Mouse (Mus musculus) lung, adult 18-20 months (tissue): Measurements from ENCODE around the gene Opa1.

Experiments
- DNase-seq, 2 experiments: peaks; one replicate each; pipeline ENCODE4 v3.0.0; 2022; ENCODE audit warnings: mixed read lengths in 2 of 2

Gene Opa1

DNA sequence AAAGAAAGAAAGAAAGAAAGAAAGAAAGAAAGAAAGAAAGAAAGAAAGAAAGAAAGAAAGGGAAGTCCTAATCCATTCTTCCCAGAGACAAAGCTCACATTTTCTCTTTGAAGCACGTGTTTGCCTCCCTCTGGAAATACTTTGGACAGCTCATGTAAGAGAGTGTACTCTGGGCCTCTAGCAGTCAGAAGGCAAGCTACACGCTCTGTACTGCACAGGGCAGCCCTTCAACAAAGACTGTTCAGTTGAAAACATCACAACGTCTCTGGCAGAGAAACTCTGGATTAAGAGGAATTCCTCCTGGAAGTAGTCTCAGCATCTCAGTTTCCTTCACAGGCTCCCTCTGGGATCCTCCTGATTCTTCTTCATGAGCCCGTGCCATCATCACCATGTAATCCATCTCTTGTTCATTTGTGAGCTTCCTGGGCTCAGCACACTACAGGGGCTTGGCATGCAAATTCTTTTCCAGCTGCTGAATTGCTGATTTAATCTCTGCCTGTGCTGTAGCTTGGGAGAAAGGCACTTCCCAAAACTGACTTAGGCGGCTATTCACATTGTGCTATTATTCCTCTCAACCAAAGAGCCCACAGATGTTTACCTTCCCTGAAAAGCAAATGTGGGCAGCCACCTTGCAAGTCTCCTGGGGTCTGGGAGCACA is 114.0 kb downstream of the Opa1 start:
- no peak for DNase-seq

DNA sequence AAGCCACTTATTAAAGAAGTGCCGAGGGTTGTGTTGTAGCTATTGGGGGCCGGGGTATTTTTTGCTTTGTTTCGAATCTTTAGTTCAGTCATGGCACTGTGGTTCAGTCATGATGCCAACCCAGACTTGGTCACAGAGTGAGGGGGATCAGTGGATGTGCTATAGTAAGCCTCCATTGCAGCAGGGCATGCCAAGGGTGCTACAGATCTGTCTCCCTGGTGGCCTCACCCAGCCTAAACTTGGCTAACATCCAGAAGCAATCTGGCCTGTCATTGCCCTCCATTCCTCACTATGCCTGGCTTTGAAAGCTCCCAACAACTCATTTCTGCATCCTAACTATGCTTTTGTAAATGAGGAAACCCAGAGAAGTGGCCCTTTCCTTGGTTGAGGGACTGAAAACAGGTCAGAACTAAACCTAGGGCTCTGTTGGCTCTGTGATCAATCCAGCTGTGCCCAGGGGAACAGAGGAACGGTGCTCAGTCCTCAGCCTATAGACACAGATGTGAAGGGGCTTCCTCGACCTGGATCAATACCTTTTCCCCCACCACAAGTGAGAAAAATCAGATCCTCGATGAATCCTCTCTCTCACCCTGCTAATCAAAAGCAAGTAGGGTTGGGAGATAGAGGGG is 114.8 kb downstream of the Opa1 start:
- DNase-seq = no peak

DNA sequence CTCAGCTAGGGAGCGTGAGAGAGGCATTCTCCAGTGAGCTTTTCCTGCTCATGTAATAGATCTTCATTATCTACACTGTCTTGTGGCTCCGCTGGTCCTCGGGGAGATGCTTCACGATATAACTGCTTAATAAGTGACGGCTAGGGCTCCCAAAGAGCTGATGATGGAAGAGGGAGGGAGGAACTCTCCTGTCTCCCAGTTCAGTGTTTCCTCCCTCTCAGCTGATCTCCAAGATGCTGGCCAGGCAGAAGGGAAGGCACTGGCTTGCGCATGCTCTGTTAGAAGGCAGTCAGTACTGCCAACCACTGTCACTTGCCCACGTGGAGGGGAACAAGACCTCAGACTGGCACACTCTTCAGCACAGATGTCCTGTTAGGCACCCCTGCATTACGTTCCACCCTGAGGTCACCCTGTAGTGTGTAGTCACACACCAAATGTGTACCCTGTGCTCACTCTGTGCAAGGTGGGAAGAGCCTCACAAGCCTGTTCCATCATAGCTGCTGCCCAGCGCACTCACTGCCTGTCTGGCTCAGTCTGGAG is 115.4 kb downstream of the Opa1 start:
- DNase-seq = no peak
